Mouse (Mus musculus) retina, postnatal 7 days (tissue): ENCODE data around the gene Nod1.
A peak's percentile ranks its signal among the peaks of the same experiment; 100 is the strongest.

ENCODE experiments used
- DNase-seq: peaks from one replicate; pipeline ENCODE4 v3.0.0-alpha.2; 2012; ENCODE audit warnings: low read depth, low spot score

Nod1 gene

GRCm38 (mm10) chr6:54939631-54940030 lies 32.8 kb downstream of the Nod1 start:
- no peak for DNase-seq

- no peak for DNase-seq
Measured at GRCm38 (mm10) chr6:54936496-54936895, 35.9 kb downstream of the Nod1 start.

- no peak for DNase-seq
Measured at GRCm38 (mm10) chr6:54934930-54935329, 37.5 kb downstream of the Nod1 start.

- no peak for DNase-seq
Measured at GRCm38 (mm10) chr6:54934313-54934712, 38.1 kb downstream of the Nod1 start.

- DNase-seq: no peak
Measured at GRCm38 (mm10) chr6:54933866-54934265, 38.5 kb downstream of the Nod1 start.

- DNase-seq: no peak
Measured at GRCm38 (mm10) chr6:54933216-54933615, 39.2 kb downstream of the Nod1 start.

- DNase-seq: no peak
Measured at GRCm38 (mm10) chr6:54932526-54932925, 39.9 kb downstream of the Nod1 start.

GRCm38 (mm10) chr6:54931641-54932040 lies 40.8 kb downstream of the Nod1 start:
- DNase-seq: no peak

GRCm38 (mm10) chr6:54927946-54928345 lies 44.5 kb downstream of the Nod1 start:
- no peak for DNase-seq

- no peak for DNase-seq
Measured at GRCm38 (mm10) chr6:54926899-54927298, 45.5 kb downstream of the Nod1 start.

GRCm38 (mm10) chr6:54925736-54926440 lies 46.5 kb downstream of the Nod1 start:
- DNase-seq: no peak

GRCm38 (mm10) chr6:54924538-54924937 lies 47.9 kb downstream of the Nod1 start:
- DNase-seq: no peak

GRCm38 (mm10) chr6:54918521-54918920 lies 53.9 kb downstream of the Nod1 start:
- DNase-seq: no peak

- peak; percentile 9 for DNase-seq
Measured at GRCm38 (mm10) chr6:54917523-54917922, 54.9 kb downstream of the Nod1 start.

GRCm38 (mm10) chr6:54916941-54917340 lies 55.5 kb downstream of the Nod1 start:
- no peak for DNase-seq

GRCm38 (mm10) chr6:54916163-54916562 lies 56.2 kb downstream of the Nod1 start:
- DNase-seq: no peak

GRCm38 (mm10) chr6:54914977-54915376 lies 57.4 kb downstream of the Nod1 start:
- no peak for DNase-seq

GRCm38 (mm10) chr6:54906053-54907040 lies 66.1 kb downstream of the Nod1 start:
- no peak for DNase-seq

GRCm38 (mm10) chr6:54902547-54902946 lies 69.9 kb downstream of the Nod1 start:
- no peak for DNase-seq

GRCm38 (mm10) chr6:54900256-54900655 lies 72.2 kb downstream of the Nod1 start:
- DNase-seq: no peak

- no peak for DNase-seq
Measured at GRCm38 (mm10) chr6:54891384-54891783, 81.0 kb downstream of the Nod1 start.

GRCm38 (mm10) chr6:54890221-54890620 lies 82.2 kb downstream of the Nod1 start:
- DNase-seq: no peak

GRCm38 (mm10) chr6:54886195-54886594 lies 86.2 kb downstream of the Nod1 start:
- DNase-seq: no peak
